Mouse (Mus musculus): ENCODE measurements around the gene Rab30. TPM values are rescaled to one million over a fixed set of nuclear protein-coding genes. Genes with fewer than 3 reads are reported as not detected.

Rab30 gene
- polyA plus RNA-seq, 1 experiment from 2014 or later = 13.3 TPM

DNA sequence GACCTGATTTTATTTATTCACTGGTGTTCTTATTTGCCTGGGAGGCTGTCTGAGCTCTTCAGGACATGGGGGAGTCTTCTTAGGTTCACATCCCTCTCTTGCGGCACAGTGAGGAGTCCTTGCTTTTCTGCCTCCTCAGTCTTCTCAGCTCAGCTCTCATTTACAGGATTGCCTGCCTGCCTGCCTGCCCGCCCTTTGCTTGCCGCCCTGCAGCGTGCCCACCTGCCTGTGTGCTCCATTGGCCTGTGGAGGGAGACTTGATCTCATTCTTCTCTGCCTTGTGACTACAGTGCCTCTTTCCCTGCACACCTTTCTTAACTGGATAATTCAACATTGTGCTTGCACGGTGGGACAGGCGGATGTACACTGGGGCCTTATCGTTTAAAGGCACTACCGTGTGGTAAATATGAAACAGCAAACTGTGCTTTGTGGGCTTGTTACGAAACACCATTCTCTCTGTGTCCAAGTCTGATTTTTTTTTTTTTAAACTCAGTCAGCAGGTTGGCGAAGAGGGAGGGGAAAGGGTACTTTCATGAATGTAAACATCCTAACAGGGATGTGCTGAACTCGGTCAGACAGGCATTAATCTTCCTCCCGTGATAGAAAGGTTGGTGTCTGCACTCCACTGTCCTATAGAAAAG is 41.9 kb downstream of the Rab30 start:
- H3K27me3 ChIP-seq (ENCODE audit: control insufficient read depth, insufficient read depth, low read length) = no peaks in the 10 kb centered on the region
- no peak overlapping the region for H3K27ac ChIP-seq (replicated peaks)
- 0 out of 2 replicates have a peak overlapping the region, but pooled peaks have one; percentile 8 for H3K9ac ChIP-seq (ENCODE audit: low read length)
- TF ChIP-seq EP300 (optimal IDR thresholded peaks at IDR 0.05) = no peak
- TF ChIP-seq CTCF (IDR thresholded peaks at IDR 0.05; ENCODE audit: low read depth) = no peak
- H3K4me2 ChIP-seq (replicated peaks; ENCODE audit: low read depth) = no peak overlapping the region
- DNase-seq (ENCODE audit: low spot score) (no peak), ATAC-seq (ENCODE audit: low FRiP score, low TSS enrichment) (no peak)
- no peaks in the 10 kb centered on the region for H3K9me3 ChIP-seq (ENCODE audit: control insufficient read depth, low read length)
- 57% methylated on average over 12 of the region's 12 CpGs for WGBS
- H3K4me1 ChIP-seq (replicated peaks; ENCODE audit: control insufficient read depth, insufficient read depth) = no peaks in the 10 kb centered on the region
- H3K4me3 ChIP-seq (ENCODE audit: low read depth, low read length) = no peak overlapping the region
- H3K36me3 ChIP-seq (ENCODE audit: control insufficient read depth, insufficient read depth, low read length) = no peaks in the 10 kb centered on the region

DNA sequence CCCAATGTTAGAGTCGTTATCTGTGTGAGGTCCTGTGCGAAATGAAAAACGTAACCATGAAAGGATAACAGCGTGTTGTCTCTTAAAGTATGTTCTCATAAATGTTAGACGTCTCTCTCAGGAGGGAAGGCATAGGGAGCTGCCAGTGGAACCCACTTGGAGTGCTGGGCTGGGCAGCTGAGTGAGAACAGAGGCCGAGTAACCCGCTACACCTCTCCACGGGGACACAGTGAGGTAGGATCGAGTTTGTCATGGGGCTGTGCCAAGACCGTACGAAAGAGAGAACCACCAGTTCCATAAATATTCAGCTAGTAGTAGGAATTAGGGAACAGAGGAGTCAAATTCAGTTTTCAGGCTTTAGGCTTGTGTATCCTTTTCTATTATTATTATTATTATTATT is 42.5 kb downstream of the Rab30 start:
- ATAC-seq (ENCODE audit: low FRiP score, low TSS enrichment) = no peak
- no peaks in the 10 kb centered on the region for H3K4me1 ChIP-seq (replicated peaks; ENCODE audit: control insufficient read depth, insufficient read depth)
- no peak overlapping the region for H3K4me2 ChIP-seq (replicated peaks; ENCODE audit: low read depth)
- no peak overlapping the region for H3K4me3 ChIP-seq (ENCODE audit: low read depth, low read length)
- 62% methylated on average over 11 of the region's 11 CpGs for WGBS
- no peaks in the 10 kb centered on the region for H3K27me3 ChIP-seq (ENCODE audit: control insufficient read depth, insufficient read depth, low read length)
- no peak overlapping the region for H3K9ac ChIP-seq (ENCODE audit: low read length)
- no peaks in the 10 kb centered on the region for H3K36me3 ChIP-seq (ENCODE audit: control insufficient read depth, insufficient read depth, low read length)
- H3K9me3 ChIP-seq (ENCODE audit: control insufficient read depth, low read length) = no peaks in the 10 kb centered on the region
- TF ChIP-seq CTCF (IDR thresholded peaks at IDR 0.05; ENCODE audit: low read depth) = no peak
- no peak for TF ChIP-seq EP300 (optimal IDR thresholded peaks at IDR 0.05)
- no peak overlapping the region for H3K27ac ChIP-seq (replicated peaks)
- no peak for DNase-seq (ENCODE audit: low spot score)

DNA sequence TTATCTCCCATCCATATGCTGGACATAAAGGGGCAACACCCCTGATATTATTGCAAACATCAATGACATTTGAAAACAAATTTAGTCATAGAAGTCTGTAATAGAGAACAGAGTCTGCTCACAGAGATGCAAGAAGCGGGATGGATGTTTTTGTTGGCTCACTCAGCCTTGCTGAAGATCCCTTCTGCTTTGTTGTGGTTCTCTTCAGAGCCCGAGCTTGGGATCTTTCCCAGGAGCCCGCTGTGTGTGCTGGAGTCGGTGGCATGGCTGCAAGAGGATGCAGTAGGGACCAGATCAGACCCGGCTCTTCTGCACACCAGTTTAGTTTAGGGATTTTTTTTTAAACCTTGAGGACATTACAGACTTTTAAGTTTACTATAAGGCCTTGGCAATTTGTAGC is 54.3 kb downstream of the Rab30 start:
- Histone ChIP-seq H3K9ac (ENCODE audit: low read length) (no peak overlapping the region), H3K4me3 (ENCODE audit: low read depth, low read length) (no peak overlapping the region), H3K9me3 (ENCODE audit: control insufficient read depth, low read length) (no peaks in the 10 kb centered on the region), H3K27me3 (ENCODE audit: control insufficient read depth, insufficient read depth, low read length) (no peaks in the 10 kb centered on the region), H3K27ac (replicated peaks) (0 out of 2 replicates have a peak overlapping the region, but pooled peaks have one; percentile 4), H3K4me2 (replicated peaks; ENCODE audit: low read depth) (no peak overlapping the region), H3K36me3 (ENCODE audit: control insufficient read depth, insufficient read depth, low read length) (no peaks in the 10 kb centered on the region), H3K4me1 (replicated peaks; ENCODE audit: control insufficient read depth, insufficient read depth) (no peaks in the 10 kb centered on the region)
- no peak for TF ChIP-seq EP300 (optimal IDR thresholded peaks at IDR 0.05)
- TF ChIP-seq CTCF (IDR thresholded peaks at IDR 0.05; ENCODE audit: low read depth) = no peak
- WGBS = 55% methylated on average over 5 of the region's 5 CpGs
- no peak for ATAC-seq (ENCODE audit: low FRiP score, low TSS enrichment)
- no peak for DNase-seq (ENCODE audit: low spot score)

GRCm38 (mm10) chr7:92796813-92797212 is 55.4 kb downstream of the Rab30 start:
- Histone ChIP-seq H3K27me3 (ENCODE audit: control insufficient read depth, insufficient read depth, low read length) (no peaks in the 10 kb centered on the region), H3K4me3 (ENCODE audit: low read depth, low read length) (no peak overlapping the region), H3K9me3 (ENCODE audit: control insufficient read depth, low read length) (no peaks in the 10 kb centered on the region), H3K4me1 (replicated peaks; ENCODE audit: control insufficient read depth, insufficient read depth) (no peaks in the 10 kb centered on the region), H3K4me2 (replicated peaks; ENCODE audit: low read depth) (no peak overlapping the region), H3K9ac (ENCODE audit: low read length) (no peak overlapping the region), H3K27ac (replicated peaks) (no peak overlapping the region), H3K36me3 (ENCODE audit: control insufficient read depth, insufficient read depth, low read length) (no peaks in the 10 kb centered on the region)
- no peak for TF ChIP-seq EP300 (optimal IDR thresholded peaks at IDR 0.05)
- TF ChIP-seq CTCF (IDR thresholded peaks at IDR 0.05; ENCODE audit: low read depth) = no peak
- DNase-seq (ENCODE audit: low spot score) = no peak
- no peak; the same call in 1 of the 2 replicates for ATAC-seq (ENCODE audit: low FRiP score, low TSS enrichment)
- WGBS = 52% methylated on average over 7 of the region's 8 CpGs

GRCm38 (mm10) chr7:92799665-92800595 is 58.5 kb downstream of the Rab30 start:
- DNase-seq (ENCODE audit: low spot score) (no peak), ATAC-seq (ENCODE audit: low FRiP score, low TSS enrichment) (no peak)
- Histone ChIP-seq H3K4me1 (replicated peaks; ENCODE audit: control insufficient read depth, insufficient read depth) (no peaks in the 10 kb centered on the region; the same call in 1 of the 2 replicates), H3K4me2 (replicated peaks; ENCODE audit: low read depth) (no peak overlapping the region), H3K27me3 (ENCODE audit: control insufficient read depth, insufficient read depth, low read length) (no peaks in the 10 kb centered on the region), H3K9me3 (ENCODE audit: control insufficient read depth, low read length) (no peaks in the 10 kb centered on the region), H3K27ac (replicated peaks) (no peak overlapping the region), H3K9ac (ENCODE audit: low read length) (no peak overlapping the region), H3K4me3 (ENCODE audit: low read depth, low read length) (no peak overlapping the region), H3K36me3 (ENCODE audit: control insufficient read depth, insufficient read depth, low read length) (no peaks in the 10 kb centered on the region)
- 63% methylated on average over 10 of the region's 10 CpGs for WGBS
- TF ChIP-seq CTCF (IDR thresholded peaks at IDR 0.05; ENCODE audit: low read depth) (no peak), EP300 (optimal IDR thresholded peaks at IDR 0.05) (no peak)

GRCm38 (mm10) chr7:92802158-92802557 is 60.8 kb downstream of the Rab30 start:
- 60% methylated on average over 4 of the region's 4 CpGs for WGBS
- no peak overlapping the region for H3K4me3 ChIP-seq (ENCODE audit: low read depth, low read length)
- no peaks in the 10 kb centered on the region for H3K9me3 ChIP-seq (ENCODE audit: control insufficient read depth, low read length)
- H3K9ac ChIP-seq (ENCODE audit: low read length) = no peak overlapping the region
- no peak for TF ChIP-seq CTCF (IDR thresholded peaks at IDR 0.05; ENCODE audit: low read depth)
- TF ChIP-seq EP300 (optimal IDR thresholded peaks at IDR 0.05) = no peak
- no peaks in the 10 kb centered on the region for H3K36me3 ChIP-seq (ENCODE audit: control insufficient read depth, insufficient read depth, low read length)
- no peaks in the 10 kb centered on the region; the same call in 1 of the 2 replicates for H3K4me1 ChIP-seq (replicated peaks; ENCODE audit: control insufficient read depth, insufficient read depth)
- DNase-seq (ENCODE audit: low spot score) = no peak
- H3K27me3 ChIP-seq (ENCODE audit: control insufficient read depth, insufficient read depth, low read length) = no peaks in the 10 kb centered on the region
- H3K4me2 ChIP-seq (replicated peaks; ENCODE audit: low read depth) = no peak overlapping the region
- no peak for ATAC-seq (ENCODE audit: low FRiP score, low TSS enrichment)
- no peak overlapping the region for H3K27ac ChIP-seq (replicated peaks)
